Mouse (Mus musculus) embryo, embryonic 11 days (tissue): ENCODE measurements around the gene Ago4.
A peak's percentile ranks its signal among the peaks of the same experiment; 100 is the strongest.

Source experiments
- DNase-seq: peaks from one replicate; pipeline ENCODE4 v3.0.0-alpha.2; 2015

Ago4 gene

DNA sequence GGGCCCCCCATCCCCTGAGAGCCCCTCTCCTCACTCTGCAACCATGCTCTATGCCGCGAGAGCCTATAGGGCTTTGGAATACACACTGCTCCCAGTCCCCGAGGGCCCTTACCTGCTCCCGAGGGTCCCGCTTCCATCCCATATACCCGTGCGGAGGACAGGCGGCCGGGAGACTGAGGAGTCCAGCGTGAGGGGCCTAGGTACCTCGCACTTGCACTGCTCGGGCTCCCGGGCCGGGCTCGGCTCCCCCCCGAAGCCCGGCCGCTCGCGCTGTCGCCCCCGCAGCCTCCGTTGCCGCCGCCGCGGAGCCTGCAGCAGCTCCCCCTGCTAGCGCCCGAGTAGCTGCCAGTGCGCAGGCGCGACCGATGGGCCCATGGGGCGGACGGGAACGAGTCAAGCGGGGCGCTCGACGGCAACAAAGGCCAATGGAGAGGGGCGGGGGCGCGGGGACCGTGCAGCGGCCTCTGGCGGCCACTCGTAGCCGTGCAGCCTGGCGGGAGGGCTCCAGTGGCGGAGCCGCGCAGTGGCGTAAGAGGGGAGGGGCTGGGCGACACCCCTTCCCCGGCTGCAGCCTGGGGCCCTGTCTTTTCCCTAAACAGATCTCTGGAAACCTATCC, 64.9 kb downstream of the Ago4 start, which contains the start of gene Ago1:
Ago1 (minus strand) TSS at position 299 of the 617 bp plus-strand sequence.
- DNase-seq = peak; percentile 96

- DNase-seq = peak; percentile 94
These were observed 65.5 kb downstream of the Ago4 start for GRCm38 (mm10) chr4:126467721-126468284.

DNA sequence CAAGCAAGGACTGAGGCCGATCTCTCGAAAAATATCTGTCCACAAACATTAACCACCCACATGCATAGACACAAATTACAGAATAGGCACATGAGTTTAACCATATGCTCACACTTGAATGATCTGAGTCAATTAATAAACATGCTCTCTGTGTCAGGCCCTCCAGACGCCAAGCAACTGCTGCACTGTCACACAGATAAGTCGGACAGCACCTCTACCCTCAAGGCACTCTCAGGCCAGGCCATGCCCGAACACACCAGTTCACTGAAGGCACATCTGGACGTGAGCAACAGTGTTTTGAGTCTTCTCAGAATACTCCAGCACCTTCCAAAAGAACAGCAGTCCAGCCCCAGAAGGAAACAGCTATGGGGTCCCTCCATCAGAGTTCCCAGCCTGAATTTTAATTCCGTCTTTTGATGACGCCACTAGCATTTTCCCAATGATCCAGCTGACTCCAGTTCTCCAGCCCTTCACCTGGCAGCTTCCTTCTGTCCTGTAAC, 67.0 kb downstream of the Ago4 start:
- peak; percentile 13 for DNase-seq

- peak; percentile 92 for DNase-seq
These were observed 67.4 kb downstream of the Ago4 start for GRCm38 (mm10) chr4:126465843-126466242.

DNA sequence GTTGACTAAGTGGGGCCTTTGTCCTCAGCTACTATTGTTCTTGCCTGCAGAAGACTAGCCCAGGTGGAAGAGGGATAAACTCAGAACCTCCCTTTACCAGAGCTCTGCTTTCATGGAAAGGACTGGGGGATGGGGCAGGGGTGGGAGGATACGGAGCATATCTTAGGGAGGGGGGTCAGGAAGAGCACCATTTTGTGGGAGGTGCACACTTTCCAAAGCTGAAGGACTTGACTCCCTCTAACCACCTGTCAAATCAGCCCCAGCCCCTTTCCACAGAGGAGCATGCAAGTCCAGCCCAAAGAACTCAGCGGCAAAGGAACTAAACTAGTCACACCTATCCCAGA, 68.4 kb downstream of the Ago4 start:
- DNase-seq = peak; percentile 49

DNA sequence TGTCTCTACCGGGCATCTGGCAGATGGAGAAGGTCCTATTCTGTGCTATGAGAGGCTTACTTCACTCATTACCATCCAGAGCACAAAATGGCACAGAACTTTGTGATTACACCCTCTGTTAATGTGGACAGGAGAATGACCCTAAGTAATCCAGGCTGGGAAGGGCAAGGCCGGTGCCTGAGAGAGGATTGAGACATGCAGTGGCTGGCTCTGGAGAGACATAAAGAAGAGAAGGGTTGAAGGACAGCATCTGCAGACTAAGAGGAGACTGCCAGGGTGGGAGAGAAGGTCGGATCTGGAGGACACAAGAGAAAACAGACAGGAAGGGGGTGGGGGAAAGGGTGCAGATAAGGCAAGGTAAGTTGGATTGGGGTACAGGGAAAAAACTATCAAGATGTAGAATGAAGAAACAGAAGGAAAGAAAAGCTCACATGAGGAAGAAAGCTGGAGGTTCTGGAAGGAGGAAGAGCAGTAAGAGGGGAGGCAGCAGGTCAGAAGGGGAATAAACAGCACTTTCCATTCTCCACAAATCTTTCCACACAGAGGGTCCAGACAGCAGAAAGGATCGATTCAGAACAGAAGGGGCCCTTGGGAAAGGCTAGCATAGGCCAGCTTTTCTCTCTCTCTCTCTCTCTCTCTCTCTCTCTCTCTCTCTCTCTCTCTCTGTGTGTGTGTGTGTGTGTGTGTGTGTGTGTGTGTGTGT, 68.9 kb downstream of the Ago4 start:
- DNase-seq = peak; percentile 43

DNA sequence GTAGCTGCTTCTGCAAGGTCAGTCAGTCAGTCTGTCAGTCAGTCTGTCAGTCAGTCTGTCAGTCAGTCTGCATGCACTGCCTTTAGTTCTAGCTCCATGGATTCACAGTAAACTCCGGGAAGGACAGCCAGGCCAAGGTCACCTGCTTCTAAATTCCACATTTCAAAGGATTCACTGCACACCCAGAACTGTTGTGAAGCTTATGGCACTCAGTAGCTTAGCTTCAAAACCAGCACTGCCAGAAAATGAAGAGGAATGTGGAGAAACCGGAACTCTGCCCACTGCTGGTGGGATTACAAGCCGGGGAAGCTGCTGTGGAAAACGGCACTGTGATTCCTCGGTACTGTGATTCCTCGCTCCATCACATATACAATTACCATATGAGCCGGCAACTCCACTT, 77.8 kb downstream of the Ago4 start:
- DNase-seq = no peak

DNA sequence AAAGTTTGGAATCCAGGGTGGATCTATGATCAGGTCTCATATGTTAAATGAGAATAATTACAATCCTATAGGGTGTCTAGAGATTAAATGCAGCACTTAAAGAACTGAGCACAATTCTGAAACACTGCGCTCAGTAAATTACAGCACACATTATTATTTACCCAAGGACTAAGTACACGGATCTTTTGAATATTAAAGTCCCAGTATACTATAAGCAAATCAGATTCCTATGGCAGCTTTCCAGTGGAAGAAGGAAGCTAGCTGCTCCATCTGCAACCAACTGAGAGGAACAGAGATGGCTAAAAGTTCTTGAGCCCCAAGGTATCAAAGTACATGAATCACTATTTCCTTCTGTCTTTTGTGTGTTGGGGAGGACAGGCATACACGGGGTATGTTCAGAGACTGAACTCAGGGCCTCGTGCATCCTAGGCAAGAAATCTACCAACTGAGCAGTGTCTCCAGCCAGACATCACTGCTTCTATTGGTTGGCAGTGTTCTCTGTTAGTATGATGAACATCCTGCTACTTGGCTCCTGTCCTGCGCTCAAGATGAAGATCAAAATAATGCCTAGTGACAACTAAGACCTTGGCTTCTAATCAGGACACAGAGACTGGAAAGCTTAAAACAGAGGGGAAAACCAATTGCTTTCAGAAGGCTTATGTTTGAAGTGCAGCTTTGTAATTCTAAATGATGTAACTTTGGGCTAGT, 78.6 kb downstream of the Ago4 start:
- no peak for DNase-seq

DNA sequence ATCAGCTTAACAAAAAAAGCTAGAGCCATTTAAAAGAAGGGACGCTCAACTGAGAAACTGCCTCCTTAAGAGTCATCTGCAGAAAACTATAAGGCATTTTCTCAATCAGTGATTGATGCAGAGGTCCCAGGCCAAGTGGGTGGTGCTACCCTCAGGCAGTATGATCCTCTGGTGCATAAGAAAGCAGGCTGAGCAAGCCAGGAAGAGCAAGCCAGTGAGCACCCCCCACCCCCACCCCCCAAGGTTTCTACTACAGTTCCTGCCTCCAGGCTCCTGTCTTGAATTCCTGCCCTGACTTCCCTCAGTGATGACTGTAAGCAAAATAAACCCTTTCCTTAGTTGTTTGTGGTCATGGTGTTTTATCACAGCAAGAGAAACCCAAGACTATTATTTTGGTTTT, 83.0 kb downstream of the Ago4 start:
- DNase-seq = no peak

- DNase-seq = no peak
These were observed 86.1 kb downstream of the Ago4 start for GRCm38 (mm10) chr4:126447126-126447525.

GRCm38 (mm10) chr4:126444528-126444927, 88.7 kb downstream of the Ago4 start:
- no peak for DNase-seq
